Mouse (Mus musculus) kidney, adult 11 months (tissue): ENCODE measurements around the gene Pten.
"Not testable (repeated sequence)": the region's sequence is repeated elsewhere in the genome, so short reads cannot be mapped to it uniquely, and the experiment has no call there.

Experiments
- DNase-seq: peaks from one replicate; pipeline ENCODE4 v3.0.0; 2022

Pten gene

GRCm38 (mm10) chr19:32818759-32819158, 61.5 kb downstream of the Pten start:
- DNase-seq, result no peak

DNA sequence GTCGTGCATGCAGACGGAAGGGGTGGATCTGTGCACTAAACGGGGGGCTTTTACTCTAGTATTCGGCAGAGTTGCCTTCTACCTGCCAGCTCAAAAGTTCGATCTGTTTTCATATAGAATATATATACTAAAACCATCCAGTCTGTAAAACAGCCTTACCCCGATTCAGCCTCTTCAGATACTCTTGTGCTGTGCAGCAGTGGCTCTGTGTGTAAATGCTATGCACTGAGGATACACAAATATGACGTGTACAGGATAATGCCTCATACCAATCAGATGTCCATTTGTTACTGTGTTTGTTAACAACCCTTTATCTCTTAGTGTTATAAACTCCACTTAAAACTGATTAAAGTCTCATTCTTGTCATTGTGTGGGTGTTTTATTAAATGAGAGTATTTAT, 65.7 kb downstream of the Pten start:
- not testable (repeated sequence) for DNase-seq

DNA sequence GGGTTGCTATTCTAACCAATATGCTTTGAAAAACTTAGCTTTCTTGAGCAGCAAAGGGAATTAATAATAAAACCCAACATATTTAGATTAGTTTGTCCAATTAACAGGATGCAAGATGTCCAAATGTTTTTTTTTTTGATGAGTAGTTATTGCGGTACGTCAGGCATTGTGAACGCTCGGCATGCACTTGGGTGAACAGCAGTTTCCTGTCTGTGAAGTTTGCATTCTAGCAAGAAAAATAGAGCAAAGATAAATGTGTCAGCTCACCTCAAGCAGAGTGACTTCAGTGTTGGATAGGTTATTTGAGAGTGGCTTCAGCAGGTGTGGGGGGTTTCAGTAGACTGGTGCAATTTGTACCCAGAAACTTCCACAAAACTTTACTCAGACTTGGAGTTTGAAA, 69.3 kb downstream of the Pten start:
- DNase-seq, result no peak

GRCm38 (mm10) chr19:32829871-32830270, 72.6 kb downstream of the Pten start:
- no peak for DNase-seq

DNA sequence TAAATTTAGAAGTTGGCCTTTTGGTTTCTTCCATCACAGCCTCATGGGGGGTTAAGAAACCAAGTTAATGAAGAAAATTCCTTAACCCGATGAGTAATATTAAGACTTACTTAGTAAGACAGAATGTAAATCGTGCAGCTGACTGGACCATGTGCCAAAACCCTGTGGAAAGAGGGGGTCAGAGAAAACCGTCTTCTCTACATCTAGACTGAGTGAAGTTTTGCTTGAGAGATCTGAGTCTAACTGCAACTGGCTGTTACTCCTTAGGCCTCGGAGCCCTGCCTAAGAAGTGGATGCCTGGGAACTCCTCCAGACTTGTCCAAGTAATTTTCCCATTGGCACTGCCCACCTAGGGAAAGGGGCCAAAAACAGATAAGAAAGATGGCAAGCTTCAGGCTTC, 74.0 kb downstream of the Pten start:
- DNase-seq, result no peak

DNA sequence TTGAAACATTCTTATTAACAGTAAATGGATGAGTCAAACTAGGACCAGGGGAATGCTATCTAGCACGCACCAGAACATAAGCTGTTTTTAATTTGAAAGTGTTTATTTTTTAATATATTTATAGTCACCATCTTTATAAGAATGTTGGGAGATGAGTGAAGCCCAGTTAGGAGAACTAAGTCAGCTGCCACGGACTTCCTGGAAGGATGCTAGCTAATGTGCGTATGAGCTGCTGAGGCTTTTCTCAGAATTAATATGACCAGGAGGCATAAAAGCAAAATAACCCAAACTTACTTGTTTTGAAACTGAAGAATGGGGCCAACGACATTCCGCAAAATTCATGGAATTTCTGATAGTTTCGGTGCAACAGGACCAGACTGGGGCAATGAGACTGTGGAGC, 83.2 kb downstream of the Pten start:
- no peak for DNase-seq

GRCm38 (mm10) chr19:32844486-32844885, 87.2 kb downstream of the Pten start:
- DNase-seq, result no peak

DNA sequence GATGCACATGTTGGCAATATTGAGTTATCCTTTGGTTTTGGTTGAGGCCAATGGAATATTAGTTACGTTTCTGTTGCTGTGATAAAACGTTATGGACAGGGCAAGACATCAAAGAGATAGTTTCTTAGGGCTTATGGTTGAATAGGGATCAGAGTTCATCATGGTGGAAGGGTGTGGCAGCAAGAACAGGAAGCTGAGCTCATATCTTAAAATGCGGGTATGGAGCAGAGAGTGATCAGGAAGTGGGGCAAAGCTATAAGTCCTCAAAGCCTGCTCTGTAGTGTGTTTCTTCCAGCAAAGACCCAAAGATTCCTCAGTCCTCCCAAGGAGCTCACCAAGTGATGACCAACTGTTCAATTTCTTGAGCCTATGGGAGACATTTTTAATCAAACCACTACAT, 90.7 kb downstream of the Pten start:
- no peak for DNase-seq

- DNase-seq, result no peak
Measured at GRCm38 (mm10) chr19:32852306-32852705, 95.0 kb downstream of the Pten start.

DNA sequence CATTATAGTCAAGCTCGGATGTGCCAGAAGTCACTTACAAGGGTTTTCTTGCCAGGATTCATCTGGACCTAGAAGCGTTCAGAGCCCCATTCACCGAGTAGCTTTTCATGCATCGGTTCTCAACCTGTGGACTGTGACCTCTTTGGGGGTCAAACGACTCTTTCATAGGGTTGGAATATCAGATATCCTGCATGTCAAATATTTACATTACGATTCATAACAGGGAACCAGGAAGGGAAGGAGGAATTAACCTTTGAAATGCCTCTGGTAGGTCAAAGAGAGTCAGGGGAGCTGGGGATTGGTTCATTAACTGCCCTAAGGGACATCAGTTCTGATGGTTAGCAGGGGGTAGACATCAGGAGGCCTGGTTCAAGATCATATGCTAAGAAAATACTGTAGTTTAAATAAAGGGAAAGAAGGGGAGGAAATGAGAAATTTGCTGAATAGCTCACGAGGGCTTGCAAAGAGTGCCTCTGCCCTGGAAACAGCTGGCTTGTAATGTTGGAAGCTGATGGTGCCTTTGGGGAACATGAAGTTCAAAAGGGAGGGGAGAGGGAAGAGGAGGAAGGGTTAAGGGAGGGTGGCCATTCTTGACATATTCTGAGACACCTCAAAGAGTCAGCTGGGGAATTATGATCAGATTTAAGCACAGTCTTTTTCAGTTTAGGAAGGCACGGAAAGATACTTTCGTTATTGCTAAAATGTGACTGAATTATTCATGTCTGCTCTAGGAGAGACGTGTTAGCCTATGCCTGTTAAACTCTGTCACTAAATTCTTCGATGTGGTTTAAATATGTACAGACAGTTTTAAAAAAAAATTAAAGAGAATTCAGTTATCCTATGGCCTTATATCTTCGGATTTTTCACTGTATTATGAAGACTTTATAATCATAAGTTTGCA, 104.6 kb downstream of the Pten start:
- DNase-seq, result no peak

DNA sequence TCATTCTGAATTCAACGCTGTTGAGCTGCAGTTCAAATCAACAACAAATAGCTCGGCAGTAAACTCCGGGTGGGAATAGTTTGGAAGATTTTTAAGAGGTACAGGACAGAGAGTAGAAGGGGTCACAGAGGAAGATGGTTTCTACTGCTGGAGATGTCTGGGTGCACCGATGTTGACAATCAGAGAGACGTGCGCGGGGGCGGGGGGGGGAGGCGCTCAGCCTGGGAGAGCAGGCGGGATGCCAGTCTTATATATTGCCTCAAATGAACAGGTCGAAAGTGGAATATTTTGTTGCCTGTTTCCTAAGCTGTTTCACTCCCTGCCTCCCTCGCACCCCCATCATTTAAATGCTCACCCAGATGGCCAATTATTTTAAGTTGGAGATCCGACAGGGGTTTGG, 109.5 kb downstream of the Pten start:
- DNase-seq, result no peak

GRCm38 (mm10) chr19:32867181-32867897, 110.0 kb downstream of the Pten start:
- DNase-seq, result no peak

DNA sequence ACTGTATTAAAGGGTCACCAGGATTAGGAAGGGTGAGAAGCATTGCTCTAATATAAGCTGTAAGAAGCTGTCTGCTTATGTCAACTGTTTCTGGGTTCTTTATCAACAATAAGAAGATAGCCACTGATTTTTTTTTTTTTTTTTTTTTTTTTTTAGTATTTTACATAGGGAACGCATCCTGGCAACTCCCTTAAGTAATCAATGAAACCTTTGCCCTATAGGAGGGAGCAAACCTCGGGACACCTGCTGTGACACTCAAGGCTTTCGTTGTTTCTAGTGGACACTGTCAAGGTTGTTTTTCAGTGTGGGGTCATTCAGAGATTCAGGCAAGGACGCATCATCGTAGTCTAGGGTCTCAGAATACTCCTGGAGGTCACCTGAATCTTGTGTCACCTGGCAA, 111.3 kb downstream of the Pten start:
- DNase-seq, result no peak

DNA sequence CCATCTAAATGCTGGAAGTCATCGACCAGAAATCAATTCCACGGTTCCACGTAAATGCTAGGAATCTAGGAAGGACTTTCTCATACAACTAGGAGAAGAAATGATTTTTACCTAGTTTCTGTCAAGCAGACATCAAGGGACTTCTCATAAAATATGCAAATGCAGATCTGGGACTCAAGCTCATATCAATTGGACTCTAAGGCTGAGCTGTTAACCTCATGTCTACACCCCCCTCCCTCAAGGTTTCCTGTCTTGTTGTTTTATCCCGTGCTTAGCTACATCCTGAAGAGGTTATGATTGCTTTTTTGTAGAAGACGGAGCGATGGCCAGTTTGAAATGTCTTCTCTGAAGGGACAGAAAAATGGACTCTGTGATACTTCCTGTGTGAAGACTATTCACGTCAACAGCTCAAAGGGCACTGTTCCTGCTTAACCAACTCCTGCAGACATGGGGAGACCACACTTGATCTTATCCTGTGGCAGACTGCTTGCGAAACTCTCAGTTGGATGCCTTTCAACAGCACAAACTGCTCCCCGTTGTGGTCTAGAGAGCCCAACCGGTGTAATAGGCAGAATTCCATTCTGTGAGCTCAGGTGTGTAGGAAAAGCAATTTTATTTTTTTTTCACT, 111.9 kb downstream of the Pten start:
- peak; percentile 10 for DNase-seq

- no peak for DNase-seq
Measured at GRCm38 (mm10) chr19:32873904-32874637, 116.8 kb downstream of the Pten start.
